Mouse (Mus musculus) kidney, embryonic 15.5 days (tissue): ENCODE measurements around the gene Cep72. TPM values are rescaled to one million over a fixed set of nuclear protein-coding genes. Genes with fewer than 3 reads are reported as not detected.
A peak's percentile ranks its signal among the peaks of the same experiment; 100 is the strongest.

ENCODE experiments used
- ATAC-seq: fragments of 200-750 bp; cut with Nextera tagmentation; replicated peaks from 2 replicates; pipeline ENCODE4 v1.8.0; 2017; ENCODE audit warnings: moderate TSS enrichment; ENCODE audit not compliant: low FRiP score
- H3K27ac ChIP-seq: fragments of 300-500 bp; sonication (generic); 2 replicates; pipeline ENCODE4 v1.5.1; 2015; ENCODE audit warnings: mild to moderate bottlenecking, inconsistent platforms
- H3K27me3 ChIP-seq: fragments of 300-500 bp; sonication (generic); 2 replicates; pipeline ENCODE4 v1.6.1; 2015; ENCODE audit warnings: inconsistent platforms
- H3K36me3 ChIP-seq: fragments of 300-500 bp; sonication (generic); 2 replicates; pipeline ENCODE4 v1.6.1; 2015; ENCODE audit warnings: inconsistent platforms
- H3K4me1 ChIP-seq: fragments of 300-500 bp; sonication (generic); 2 replicates; pipeline ENCODE4 v1.6.1; 2015; ENCODE audit warnings: inconsistent platforms
- H3K4me2 ChIP-seq: fragments of 300-500 bp; sonication (generic); 2 replicates; pipeline ENCODE4 v1.6.1; 2015; ENCODE audit warnings: moderate library complexity, mild to moderate bottlenecking, inconsistent platforms
- H3K4me3 ChIP-seq: fragments of 300-500 bp; sonication (generic); replicated peaks from 2 replicates; pipeline ENCODE4 v1.5.1; 2015; ENCODE audit warnings: mild to moderate bottlenecking, inconsistent platforms
- H3K9ac ChIP-seq: fragments of 300-500 bp; sonication (generic); 2 replicates; pipeline ENCODE4 v1.6.1; 2015; ENCODE audit warnings: mild to moderate bottlenecking, inconsistent platforms
- H3K9me3 ChIP-seq: fragments of 300-500 bp; sonication (generic); replicated peaks from 2 replicates; pipeline ENCODE4 v1.6.1; 2016; ENCODE audit warnings: inconsistent platforms
- WGBS: fragments of 180-500 bp; shearing (Covaris S2); methylation state at CpG from one replicate; pipeline ENCODE4 v1.1.7; 2015; ENCODE audit warnings: mixed read lengths; 5-methylcytosine and 5-hydroxymethylcytosine counted together
- polyA plus RNA-seq: library from polyadenylated mRNA; unstranded; fragments of >200 nt; fragmentation: Nextera tagmentation; extraction: Ambion mirVana; gene quantifications from 2 replicates; pipeline ENCODE4 v1.2.1, GENCODE M21; 2015

The Cep72 gene
- polyA plus RNA-seq: 15.2 and 16.5 TPM in 2 replicates

- H3K4me2 ChIP-seq: peak within 1 kb of the TSS; percentile 66
- peak within 1 kb of the TSS; percentile 69 for H3K4me3 ChIP-seq
- H3K4me1 ChIP-seq: 0 out of 2 replicates have a peak, but pooled peaks cover 2% of the 10 kb centered on the region
- peak within 1 kb of the TSS; percentile 92 for H3K27ac ChIP-seq
- H3K36me3 ChIP-seq: peaks cover 13% of the 10 kb centered on the region
- H3K9me3 ChIP-seq: no peaks in the 10 kb centered on the region
- no peaks in the 10 kb centered on the region for H3K27me3 ChIP-seq
- ATAC-seq: peak; percentile 98
- peak within 1 kb of the TSS; percentile 74 for H3K9ac ChIP-seq
- 3% methylated on average over 48 of the region's 48 CpGs for WGBS
Measured at GRCm38 (mm10) chr13:74061613-74062377, at the start of gene Cep72. Cep72 (minus strand) TSS chr13:74062299.

DNA sequence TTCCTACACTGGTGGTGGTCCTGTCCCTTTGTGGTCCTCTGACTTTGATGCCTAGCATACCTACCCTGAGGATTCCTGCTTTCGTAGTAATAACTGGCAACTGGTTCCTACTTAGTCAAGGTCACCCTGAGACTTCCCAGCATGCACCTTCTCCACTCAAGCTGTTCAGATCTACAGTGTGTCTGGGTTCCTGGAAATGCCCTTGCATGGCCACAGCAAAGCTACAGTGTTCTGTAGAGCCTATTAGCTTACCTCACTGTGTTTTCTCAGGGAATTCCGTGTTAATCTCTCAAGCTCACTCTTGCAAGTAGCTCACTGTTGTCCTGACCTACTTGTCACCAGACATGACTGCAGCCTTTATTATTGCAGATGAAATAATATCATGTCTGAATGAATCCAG, 45.3 kb upstream of the Cep72 start:
- no peak for ATAC-seq
- Histone ChIP-seq H3K4me3 (no peak overlapping the region), H3K4me1 (no peaks in the 10 kb centered on the region), H3K36me3 (no peaks in the 10 kb centered on the region), H3K9me3 (no peaks in the 10 kb centered on the region), H3K4me2 (no peak overlapping the region), H3K27ac (no peak overlapping the region), H3K27me3 (no peaks in the 10 kb centered on the region), H3K9ac (no peak overlapping the region)
- WGBS: 87% methylated on average over 2 of the region's 2 CpGs

DNA sequence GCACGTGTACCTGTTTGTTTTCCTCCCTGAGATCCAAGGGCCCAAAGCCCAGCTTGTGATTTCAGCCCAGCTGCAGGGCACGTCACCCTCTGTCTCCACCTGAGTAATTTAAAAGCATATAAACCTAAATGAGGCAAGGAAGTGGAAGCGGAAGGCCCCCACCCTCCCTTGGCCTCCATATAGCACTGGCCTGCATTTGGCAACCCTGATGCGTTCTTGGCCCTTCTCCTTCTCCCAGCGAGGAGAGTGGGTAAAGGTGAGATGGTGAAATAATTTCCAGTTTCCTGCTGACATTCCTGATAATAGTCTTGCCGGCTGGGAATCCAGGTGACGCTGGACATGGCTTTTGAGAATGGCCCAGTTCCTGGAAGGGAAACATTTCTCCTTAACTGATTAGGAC, 42.3 kb upstream of the Cep72 start:
- H3K9ac ChIP-seq: no peak overlapping the region
- no peak overlapping the region for H3K27ac ChIP-seq
- ATAC-seq: no peak
- no peaks in the 10 kb centered on the region for H3K36me3 ChIP-seq
- H3K27me3 ChIP-seq: no peaks in the 10 kb centered on the region
- 65% methylated on average over 7 of the region's 7 CpGs for WGBS
- H3K4me1 ChIP-seq: no peaks in the 10 kb centered on the region
- H3K4me2 ChIP-seq: no peak overlapping the region
- no peaks in the 10 kb centered on the region for H3K9me3 ChIP-seq
- H3K4me3 ChIP-seq: no peak overlapping the region

GRCm38 (mm10) chr13:74102831-74103582, 40.9 kb upstream of the Cep72 start:
- no peak for ATAC-seq
- 80% methylated on average over 4 of the region's 4 CpGs for WGBS

DNA sequence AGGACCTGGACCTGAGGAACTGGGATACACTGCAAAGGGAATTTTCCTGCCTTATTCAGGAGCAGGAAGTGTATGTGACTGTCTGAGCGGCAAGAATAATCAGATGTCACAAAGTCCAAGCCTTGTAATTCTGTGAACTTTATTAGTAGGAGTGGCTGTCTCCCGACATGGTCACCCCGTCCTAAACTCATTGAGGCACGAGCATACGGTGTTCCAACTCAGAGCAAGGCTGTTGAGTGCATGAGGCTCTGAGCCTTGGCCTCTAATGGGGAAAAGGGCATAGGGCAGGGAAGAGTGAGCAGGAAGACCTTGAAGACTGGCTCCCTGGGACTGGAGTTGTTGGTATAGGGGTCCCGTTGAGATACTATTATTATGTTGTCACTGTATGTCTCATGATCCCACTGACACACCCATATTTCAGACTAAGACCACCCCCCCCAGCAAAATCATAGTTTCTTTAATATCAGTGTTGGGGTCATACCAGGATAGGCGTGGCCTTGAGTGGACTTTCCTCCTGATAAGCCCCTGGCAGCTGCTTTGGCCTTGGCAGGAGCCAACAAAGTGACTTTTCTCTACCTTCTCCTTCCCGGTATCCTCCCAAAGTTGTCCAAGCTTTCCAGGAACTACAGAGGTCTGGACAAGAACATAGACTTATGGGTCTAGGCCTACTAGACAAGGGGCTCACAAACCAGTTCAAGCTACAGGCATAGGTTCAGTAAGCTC, 40.2 kb upstream of the Cep72 start:
- H3K4me2 ChIP-seq: no peak overlapping the region
- 73% methylated on average over 8 of the region's 8 CpGs for WGBS
- no peaks in the 10 kb centered on the region for H3K9me3 ChIP-seq
- H3K4me1 ChIP-seq: no peaks in the 10 kb centered on the region
- H3K36me3 ChIP-seq: no peaks in the 10 kb centered on the region
- H3K9ac ChIP-seq: no peak overlapping the region
- H3K27me3 ChIP-seq: no peaks in the 10 kb centered on the region
- no peak overlapping the region for H3K4me3 ChIP-seq
- ATAC-seq: no peak
- H3K27ac ChIP-seq: no peak overlapping the region

More at GRCm38 (mm10) chr13:74102831-74103582, 40.9 kb upstream of the Cep72 start:
- Histone ChIP-seq H3K4me3 (no peak overlapping the region), H3K9me3 (no peaks in the 10 kb centered on the region), H3K36me3 (no peaks in the 10 kb centered on the region), H3K4me1 (no peaks in the 10 kb centered on the region), H3K27me3 (no peaks in the 10 kb centered on the region), H3K4me2 (no peak overlapping the region), H3K27ac (no peak overlapping the region), H3K9ac (no peak overlapping the region)

- H3K9me3 ChIP-seq: no peaks in the 10 kb centered on the region
- no peak overlapping the region for H3K9ac ChIP-seq
- no peak overlapping the region for H3K4me3 ChIP-seq
- ATAC-seq: no peak
- no peaks in the 10 kb centered on the region for H3K4me1 ChIP-seq
- WGBS: 81% methylated on average over 6 of the region's 6 CpGs
- no peaks in the 10 kb centered on the region for H3K36me3 ChIP-seq
- no peak overlapping the region for H3K27ac ChIP-seq
- no peak overlapping the region for H3K4me2 ChIP-seq
- no peaks in the 10 kb centered on the region for H3K27me3 ChIP-seq
Measured at GRCm38 (mm10) chr13:74098913-74099312, 36.8 kb upstream of the Cep72 start.

DNA sequence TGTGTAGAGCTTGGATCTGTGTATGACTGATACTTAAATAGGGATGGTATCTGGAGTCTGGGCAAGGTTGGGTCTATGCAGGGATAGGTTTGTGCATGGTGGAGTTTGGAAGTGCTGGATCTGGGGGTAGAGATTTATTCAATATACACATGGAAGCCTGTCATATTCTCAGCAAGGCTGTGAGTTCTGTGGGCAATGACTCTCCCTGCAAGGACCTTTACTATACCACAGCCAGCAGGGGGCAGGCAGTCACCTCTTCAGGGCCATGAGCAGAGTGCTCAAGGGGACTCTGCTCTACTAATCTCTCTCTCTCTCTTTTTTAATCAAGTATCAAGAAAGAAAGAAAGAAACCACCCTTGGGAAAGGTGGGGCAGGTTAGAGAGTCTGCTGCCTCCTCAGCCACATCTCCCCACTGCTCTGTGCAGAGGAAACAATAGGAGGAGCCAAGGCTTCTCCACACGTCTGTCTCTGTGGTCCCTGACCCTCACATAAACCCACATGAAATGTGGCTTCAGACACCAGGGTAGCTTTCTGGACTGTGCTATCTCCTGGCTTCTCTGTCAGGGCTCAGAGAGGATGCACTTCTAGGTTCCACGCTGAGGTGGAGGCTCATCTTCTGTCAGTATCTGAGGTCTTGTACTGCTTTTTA, 34.7 kb upstream of the Cep72 start:
- Histone ChIP-seq H3K4me3 (no peak overlapping the region), H3K27ac (no peak overlapping the region), H3K27me3 (no peaks in the 10 kb centered on the region), H3K9me3 (no peaks in the 10 kb centered on the region), H3K36me3 (no peaks in the 10 kb centered on the region), H3K9ac (no peak overlapping the region), H3K4me2 (no peak overlapping the region), H3K4me1 (no peaks in the 10 kb centered on the region)
- peak; percentile 75; the same call in 1 of the 2 replicates for ATAC-seq
- 35% methylated on average over 2 of the region's 2 CpGs for WGBS

- ATAC-seq: no peak
- H3K4me2 ChIP-seq: no peak overlapping the region
- H3K36me3 ChIP-seq: no peaks in the 10 kb centered on the region
- WGBS: 55% methylated on average over 2 of the region's 2 CpGs
- H3K4me1 ChIP-seq: no peaks in the 10 kb centered on the region
- H3K9me3 ChIP-seq: no peaks in the 10 kb centered on the region
- H3K4me3 ChIP-seq: no peak overlapping the region
- no peaks in the 10 kb centered on the region for H3K27me3 ChIP-seq
- no peak overlapping the region for H3K9ac ChIP-seq
- no peak overlapping the region for H3K27ac ChIP-seq
Measured at GRCm38 (mm10) chr13:74095936-74096335, 33.8 kb upstream of the Cep72 start.

DNA sequence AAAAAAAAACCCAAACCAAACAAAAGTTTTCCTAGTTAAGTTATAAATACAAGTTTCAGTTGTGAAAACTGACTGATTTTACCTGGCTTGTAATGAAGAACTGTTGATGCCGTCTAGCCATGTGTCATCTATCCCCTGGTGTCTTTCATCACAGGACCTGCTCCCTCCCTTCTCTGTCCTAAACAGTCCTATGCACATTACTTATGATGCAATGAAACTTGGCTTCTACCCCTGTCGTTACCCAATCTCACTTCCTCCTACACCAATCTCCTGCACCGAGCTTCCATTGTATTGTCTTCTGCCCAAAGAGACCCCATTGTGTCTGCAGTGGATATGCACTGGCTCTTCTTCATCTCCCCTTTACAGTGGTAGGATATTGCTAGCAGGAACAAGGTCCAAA, 28.2 kb upstream of the Cep72 start:
- Histone ChIP-seq H3K9ac (no peak overlapping the region), H3K4me2 (no peak overlapping the region), H3K9me3 (no peaks in the 10 kb centered on the region), H3K4me3 (no peak overlapping the region), H3K36me3 (no peaks in the 10 kb centered on the region), H3K27me3 (no peaks in the 10 kb centered on the region), H3K27ac (no peak overlapping the region), H3K4me1 (no peaks in the 10 kb centered on the region)
- 68% methylated on average over 3 of the region's 3 CpGs for WGBS
- no peak for ATAC-seq

GRCm38 (mm10) chr13:74073369-74073768, 11.3 kb upstream of the Cep72 start:
- H3K27me3 ChIP-seq: peaks cover 11% of the 10 kb centered on the region; the same call in 1 of the 2 replicates
- no peaks in the 10 kb centered on the region for H3K36me3 ChIP-seq
- 85% methylated on average over 7 of the region's 7 CpGs for WGBS
- H3K9ac ChIP-seq: no peak overlapping the region
- H3K4me2 ChIP-seq: no peak overlapping the region
- no peak overlapping the region for H3K4me3 ChIP-seq
- H3K27ac ChIP-seq: no peak overlapping the region
- H3K4me1 ChIP-seq: no peaks in the 10 kb centered on the region
- ATAC-seq: no peak
- no peaks in the 10 kb centered on the region for H3K9me3 ChIP-seq

GRCm38 (mm10) chr13:74071714-74072113, 9.6 kb upstream of the Cep72 start:
- no peak for ATAC-seq
- H3K27me3 ChIP-seq: peaks cover 4% of the 10 kb centered on the region; the same call in 1 of the 2 replicates
- no peaks in the 10 kb centered on the region for H3K36me3 ChIP-seq
- H3K9me3 ChIP-seq: no peaks in the 10 kb centered on the region
- H3K9ac ChIP-seq: no peak overlapping the region
- no peak overlapping the region for H3K27ac ChIP-seq
- H3K4me3 ChIP-seq: no peak overlapping the region
- no peak overlapping the region for H3K4me2 ChIP-seq
- 74% methylated on average over 3 of the region's 3 CpGs for WGBS
- no peaks in the 10 kb centered on the region for H3K4me1 ChIP-seq
